Comparison of ENCODE assay signal across 21 mouse cellular contexts in genomic region chr3:115649338-115650117, GRCm38 (mm10).
DNase-seq lines count a peak whose midpoint lies in the region; ATAC-seq and TF ChIP-seq lines count a peak whose summit lies in the region.
"Had no signal": no experiment of that assay in that cellular context is flagged by ENCODE, and none has a peak within 500 bp of the region (broad histone marks: within the 10 kb centered on the region; RNA-seq: fewer than 3 reads in every experiment).

No protein-coding gene starts in this region.

- no peaks in the 10 kb centered on the region for H3K4me1 ChIP-seq in limb, embryonic 11.5 days (ENCODE audit: control insufficient read depth, insufficient read depth, low read length)
- H3K4me1 ChIP-seq in limb, embryonic 10.5 days, result no peaks in the 10 kb centered on the region
- H3K4me1 ChIP-seq in embryonic fibroblast, embryonic 13.5 days (ENCODE audit: control insufficient read depth, insufficient read depth, low read length), result peaks cover 15% of the 10 kb centered on the region
- H3K4me1 ChIP-seq in forebrain, embryonic 13.5 days, result no peaks in the 10 kb centered on the region
- H3K4me1 ChIP-seq: hindbrain, embryonic 13.5 days; midbrain, embryonic 12.5 days; neural tube, embryonic 13.5 days had no signal

- no peak overlapping the region for H3K27ac ChIP-seq in limb, embryonic 11.5 days (replicated peaks; ENCODE audit: low read depth, low read length)
- no peak overlapping the region for H3K27ac ChIP-seq in limb, embryonic 10.5 days
- H3K27ac ChIP-seq in embryonic fibroblast, embryonic 13.5 days (ENCODE audit: insufficient read depth, low read length), result peak overlapping the region; percentile 87
- no peak overlapping the region for H3K27ac ChIP-seq in forebrain, embryonic 13.5 days
- H3K27ac ChIP-seq: hindbrain, embryonic 13.5 days; liver, embryonic 12.5 days; midbrain, embryonic 12.5 days; neural tube, embryonic 13.5 days had no signal

- WGBS in limb, embryonic 11.5 days, result 66% methylated on average over 3 of the region's 3 CpGs
- 75% methylated on average over 3 of the region's 3 CpGs for WGBS in limb, embryonic 10.5 days
- 78% methylated on average over 3 of the region's 3 CpGs for WGBS in forebrain, embryonic 13.5 days

- no peak overlapping the region for H3K4me2 ChIP-seq in limb, embryonic 11.5 days (ENCODE audit: low read depth, severe bottlenecking)
- H3K4me2 ChIP-seq in forebrain, embryonic 13.5 days, result no peak overlapping the region
- H3K4me2 ChIP-seq: hindbrain, embryonic 13.5 days; liver, embryonic 12.5 days; midbrain, embryonic 12.5 days; neural tube, embryonic 13.5 days had no signal

- no peaks in the 10 kb centered on the region for H3K27me3 ChIP-seq in limb, embryonic 11.5 days (ENCODE audit: control insufficient read depth, insufficient read depth, low read length)
- no peaks in the 10 kb centered on the region for H3K27me3 ChIP-seq in limb, embryonic 10.5 days (ENCODE audit: low read depth, poor library complexity, severe bottlenecking)
- no peaks in the 10 kb centered on the region for H3K27me3 ChIP-seq in forebrain, embryonic 13.5 days
- H3K27me3 ChIP-seq: hindbrain, embryonic 13.5 days; liver, embryonic 12.5 days; midbrain, embryonic 12.5 days; neural tube, embryonic 13.5 days had no signal

- no peak overlapping the region for H3K4me3 ChIP-seq in limb, embryonic 11.5 days (ENCODE audit: low read depth, low read length)
- no peak overlapping the region for H3K4me3 ChIP-seq in limb, embryonic 10.5 days
- no peak overlapping the region for H3K4me3 ChIP-seq in embryonic fibroblast, embryonic 13.5 days (ENCODE audit: insufficient read depth, low read length)
- H3K4me3 ChIP-seq in forebrain, embryonic 13.5 days, result no peak overlapping the region
- H3K4me3 ChIP-seq: erythroblast, embryonic 14.5 days; hindbrain, embryonic 13.5 days; liver, embryonic 12.5 days; midbrain, embryonic 12.5 days; neural tube, embryonic 13.5 days had no signal

- TF ChIP-seq CTCF in embryonic fibroblast, embryonic 13.5 days (IDR thresholded peaks at IDR 0.05; ENCODE audit: borderline replicate concordance, insufficient read depth, low read length), result no peak

- no peak overlapping the region for H3K9ac ChIP-seq in limb, embryonic 11.5 days (ENCODE audit: low read length)
- H3K9ac ChIP-seq in forebrain, embryonic 13.5 days, result no peak overlapping the region
- H3K9ac ChIP-seq: hindbrain, embryonic 13.5 days; liver, embryonic 12.5 days; midbrain, embryonic 12.5 days; neural tube, embryonic 13.5 days had no signal

- no peaks in the 10 kb centered on the region for H3K36me3 ChIP-seq in limb, embryonic 11.5 days (ENCODE audit: control insufficient read depth, insufficient read depth, low read length)
- no peaks in the 10 kb centered on the region for H3K36me3 ChIP-seq in limb, embryonic 10.5 days
- no peaks in the 10 kb centered on the region for H3K36me3 ChIP-seq in forebrain, embryonic 13.5 days (ENCODE audit: poor library complexity, severe bottlenecking)
- H3K36me3 ChIP-seq: hindbrain, embryonic 13.5 days; liver, embryonic 12.5 days; midbrain, embryonic 12.5 days; neural tube, embryonic 13.5 days had no signal

- no peaks in the 10 kb centered on the region for H3K9me3 ChIP-seq in limb, embryonic 11.5 days (ENCODE audit: control insufficient read depth, low read length)
- no peaks in the 10 kb centered on the region for H3K9me3 ChIP-seq in limb, embryonic 10.5 days (replicated peaks)
- H3K9me3 ChIP-seq in forebrain, embryonic 13.5 days (replicated peaks), result no peaks in the 10 kb centered on the region
- H3K9me3 ChIP-seq: hindbrain, embryonic 13.5 days; liver, embryonic 12.5 days; midbrain, embryonic 12.5 days; neural tube, embryonic 13.5 days had no signal

- 0 out of 2 replicates have a peak, but pooled peaks have one; percentile 22 for ATAC-seq in limb, embryonic 11.5 days (ENCODE audit: insufficient number of reproducible peaks, low FRiP score, low TSS enrichment, low read depth)
- no peak for ATAC-seq in forebrain, embryonic 13.5 days
- ATAC-seq: activated CD4-positive, CD25-positive, alpha-beta regulatory T cell, adult 4 months; forebrain, embryonic 14.5 days; liver, embryonic 12.5 days had no signal

- TF ChIP-seq POLR2A in embryonic fibroblast, embryonic 13.5 days (IDR thresholded peaks at IDR 0.05; ENCODE audit: low read depth, low read length), result no peak

- no peak for DNase-seq in limb, embryonic 11.5 days (ENCODE audit: low spot score)
- no peak for DNase-seq in limb, embryonic 10.5 days (ENCODE audit: low spot score)
- peak; percentile 64 for DNase-seq in Muller cell, postnatal 12 days (ENCODE audit: inconsistent ontology term)
- DNase-seq in lung, postnatal 4 days, result peak; percentile 23 to 25
- DNase-seq in left cerebral cortex, postnatal 10 days (ENCODE audit: extremely low spot score in 1 of 2, low spot score in 2 of 2), result no peak
- DNase-seq: adrenal gland, postnatal 25 days; cerebellum, adult 11-12 months; cerebellum, postnatal 25 days; embryo, embryonic 11 days; gastrocnemius, postnatal 14 days; heart, postnatal 10 days; kidney, adult 8-10 months had no signal

- intact Hi-C loops in left cerebral cortex, postnatal 10 days (cut with DNase I), result loop anchor here (10.0 kb wide), 2 partner anchors 1505 to 1995 kb away; no protein-coding TSS in a partner anchor

Comparison
In these comparisons a context has a peak if more than half of its experiments do, and no peak if none do; other contexts are left out.
1. DNase-seq: peak in Muller cell, postnatal 12 days (single experiment) and lung, postnatal 4 days (2 of 2); none in limb, embryonic 11.5 days (single experiment), limb, embryonic 10.5 days (single experiment) and left cerebral cortex, postnatal 10 days (0 of 2).